Mouse (Mus musculus): ENCODE data around the gene Med16. TPM values are rescaled to one million over a fixed set of nuclear protein-coding genes. Genes with fewer than 3 reads are reported as not detected.
A peak's percentile ranks its signal among the peaks of the same experiment; 100 is the strongest.

The Med16 gene
- polyA plus RNA-seq, 1 experiment, result 57.1 TPM

DNA sequence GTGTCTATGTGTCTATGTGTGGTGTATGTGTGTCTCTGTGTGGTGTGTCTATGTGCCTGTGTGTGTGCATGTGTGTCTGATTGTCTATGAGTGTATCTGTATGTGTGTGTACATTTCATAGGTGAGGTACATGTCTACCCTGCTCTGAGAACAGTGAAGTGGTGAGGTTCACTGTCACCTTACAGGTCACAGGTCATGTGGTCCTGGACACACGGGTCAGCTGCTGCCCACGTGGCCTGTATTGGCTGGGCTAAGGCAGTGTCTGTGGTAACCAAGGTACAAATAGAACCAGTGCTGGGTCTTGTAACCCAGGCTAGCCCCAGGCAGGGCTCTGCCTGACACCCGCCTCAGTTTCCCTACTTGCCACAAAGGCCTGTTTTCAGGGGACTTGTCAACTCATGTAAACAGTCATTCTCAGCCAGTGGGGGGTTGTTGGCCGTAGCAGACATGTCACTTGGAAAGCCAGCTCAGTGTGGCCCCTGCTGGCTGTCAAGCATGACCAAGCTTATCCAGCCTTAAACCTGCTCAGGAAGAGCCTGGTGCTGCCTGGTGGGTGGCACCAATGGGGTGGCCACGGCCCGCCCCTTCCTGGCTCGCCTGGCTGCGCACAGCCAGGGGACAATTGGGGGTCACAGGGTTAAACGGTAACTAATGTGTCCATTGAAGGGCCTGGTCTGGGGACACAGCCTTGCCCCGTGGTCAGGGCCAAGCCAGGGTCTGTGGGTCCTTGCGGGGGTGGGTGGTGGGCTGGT, 29.2 kb upstream of the Med16 start:
- TF ChIP-seq CTCF (conservative IDR thresholded peaks at IDR 0.05; ENCODE audit: insufficient read depth, insufficient read length, low read depth, low read length), result no peak
- no peak for TF ChIP-seq POLR2A (IDR thresholded peaks at IDR 0.05; ENCODE audit: low read depth, low read length)
- no peak overlapping the region for H3K4me3 ChIP-seq (ENCODE audit: insufficient read depth, low read depth, low read length)
- WGBS, result 41% methylated on average over 11 of the region's 11 CpGs
- H3K36me3 ChIP-seq (ENCODE audit: control insufficient read depth, insufficient read depth, low read length), result no peaks in the 10 kb centered on the region
- no peaks in the 10 kb centered on the region for H3K27me3 ChIP-seq (replicated peaks; ENCODE audit: control insufficient read depth, insufficient read depth, low read length)
- DNase-seq, result peak; percentile 79
- H3K4me1 ChIP-seq (ENCODE audit: control insufficient read depth, insufficient read depth, low read length), result peaks cover 62% of the 10 kb centered on the region
- H3K27ac ChIP-seq (ENCODE audit: insufficient read depth, low read depth, low read length), result peak overlapping the region; percentile 52; the same call in 1 of the 2 replicates

- H3K36me3 ChIP-seq (ENCODE audit: control insufficient read depth, insufficient read depth, low read length), result no peaks in the 10 kb centered on the region
- H3K27ac ChIP-seq (ENCODE audit: insufficient read depth, low read depth, low read length), result peak overlapping the region; percentile 76
- H3K4me3 ChIP-seq (ENCODE audit: insufficient read depth, low read depth, low read length), result no peak overlapping the region
- peak; percentile 89 for DNase-seq
- H3K4me1 ChIP-seq (ENCODE audit: control insufficient read depth, insufficient read depth, low read length), result peaks cover 62% of the 10 kb centered on the region
- WGBS, result 12% methylated on average over 27 of the region's 27 CpGs
- TF ChIP-seq POLR2A (IDR thresholded peaks at IDR 0.05; ENCODE audit: low read depth, low read length) (no peak), CTCF (conservative IDR thresholded peaks at IDR 0.05; ENCODE audit: insufficient read depth, insufficient read length, low read depth, low read length) (no peak)
- no peaks in the 10 kb centered on the region for H3K27me3 ChIP-seq (replicated peaks; ENCODE audit: control insufficient read depth, insufficient read depth, low read length)
These were observed 28.3 kb upstream of the Med16 start for GRCm38 (mm10) chr10:79936911-79937441.

DNA sequence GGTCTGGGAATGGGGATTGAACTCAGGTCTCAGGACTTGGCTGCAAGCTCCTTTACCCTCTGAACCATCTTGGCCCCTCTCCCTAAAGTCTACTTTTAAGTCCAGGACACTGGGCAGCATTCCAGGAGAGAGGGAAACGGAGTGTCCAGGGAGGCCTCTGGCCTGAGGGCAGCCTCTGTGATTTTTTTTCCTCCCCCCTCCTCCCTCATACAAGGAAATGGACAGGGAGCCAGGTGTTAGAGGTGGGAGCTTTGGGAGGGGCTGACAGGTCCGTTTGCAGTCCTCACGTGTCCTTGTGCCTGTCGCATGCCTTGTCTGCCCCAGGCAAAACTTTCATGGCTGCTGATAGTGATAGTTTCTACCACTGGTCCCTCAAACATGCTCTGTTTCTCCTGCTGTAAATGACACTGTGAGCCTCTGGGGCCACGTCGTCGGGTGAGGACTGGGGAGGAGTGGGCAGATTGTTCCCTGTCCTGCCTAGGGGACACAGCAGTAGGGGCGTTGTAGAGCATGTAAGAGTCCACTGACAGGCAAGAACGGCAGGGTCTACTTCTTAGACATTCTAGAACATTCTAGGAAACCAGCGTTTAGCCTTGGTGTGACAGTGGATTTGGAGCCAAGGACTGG, 27.7 kb upstream of the Med16 start:
- Histone ChIP-seq H3K27me3 (replicated peaks; ENCODE audit: control insufficient read depth, insufficient read depth, low read length) (no peaks in the 10 kb centered on the region), H3K36me3 (ENCODE audit: control insufficient read depth, insufficient read depth, low read length) (no peaks in the 10 kb centered on the region), H3K4me3 (ENCODE audit: insufficient read depth, low read depth, low read length) (no peak overlapping the region), H3K27ac (ENCODE audit: insufficient read depth, low read depth, low read length) (peak overlapping the region; percentile 76), H3K4me1 (ENCODE audit: control insufficient read depth, insufficient read depth, low read length) (peaks cover 62% of the 10 kb centered on the region)
- peak; percentile 91 for DNase-seq
- 8% methylated on average over 10 of the region's 10 CpGs for WGBS
- TF ChIP-seq POLR2A (IDR thresholded peaks at IDR 0.05; ENCODE audit: low read depth, low read length) (no peak), CTCF (conservative IDR thresholded peaks at IDR 0.05; ENCODE audit: insufficient read depth, insufficient read length, low read depth, low read length) (no peak)

DNA sequence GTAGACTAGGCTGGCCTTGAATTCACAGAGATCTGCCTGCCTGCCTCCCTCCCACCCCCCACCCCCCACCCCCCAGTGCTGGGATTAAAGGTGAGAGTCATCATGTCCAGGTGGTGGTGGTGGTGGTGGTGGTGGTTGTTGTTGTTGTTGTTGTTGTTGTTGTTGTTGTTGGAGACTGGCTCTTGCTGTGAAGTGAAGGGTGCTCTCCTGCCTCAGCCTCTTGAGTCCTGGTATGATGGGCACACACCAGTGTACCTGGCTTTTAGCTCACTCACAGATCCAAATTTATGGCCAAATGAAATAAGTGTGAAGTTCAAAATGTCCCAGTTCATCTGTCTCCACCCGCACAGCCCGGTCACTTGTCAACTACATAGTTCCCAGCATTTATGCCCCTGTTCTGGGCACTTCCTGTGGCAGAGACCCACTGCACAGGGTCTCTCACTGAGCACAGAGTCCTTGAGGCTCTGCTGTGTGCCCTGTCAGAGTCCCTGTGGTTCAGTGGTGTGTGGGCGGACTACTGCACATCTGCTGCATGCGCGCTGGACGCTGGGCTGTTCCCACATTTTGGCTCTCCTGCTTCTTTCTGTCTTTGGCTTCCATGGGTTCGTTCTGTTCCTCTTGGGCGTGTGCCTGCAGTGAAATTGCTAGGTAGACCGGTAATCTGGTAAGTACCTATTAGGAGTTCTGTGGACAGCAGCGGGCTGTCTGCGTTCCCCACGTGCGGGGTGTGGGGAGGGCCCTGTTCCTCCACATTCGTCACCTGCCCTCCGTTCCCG, 26.3 kb upstream of the Med16 start:
- no peaks in the 10 kb centered on the region for H3K36me3 ChIP-seq (ENCODE audit: control insufficient read depth, insufficient read depth, low read length)
- no peak for DNase-seq

DNA sequence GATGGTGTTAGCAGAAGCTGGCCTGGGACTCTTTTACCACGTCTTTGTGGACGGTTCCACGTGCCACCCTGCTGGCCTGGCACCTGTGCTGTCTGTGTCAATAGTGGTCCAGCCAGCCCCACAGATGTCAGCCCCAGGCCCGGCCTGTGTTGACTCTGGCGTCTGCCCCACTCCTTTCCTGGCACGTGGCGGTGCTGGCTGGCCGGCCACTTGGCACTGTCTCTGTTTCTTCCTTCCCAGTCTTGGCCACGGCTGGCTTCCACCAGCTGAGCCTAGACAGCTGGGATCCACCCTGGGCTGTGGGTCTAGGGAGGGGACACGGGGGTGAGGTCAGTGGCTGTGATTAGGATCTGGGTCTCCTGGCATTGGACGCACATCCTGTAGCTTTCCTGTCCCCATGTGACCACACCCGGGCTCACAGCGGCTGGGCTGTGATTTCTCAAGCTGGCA, 25.6 kb upstream of the Med16 start:
- Histone ChIP-seq H3K4me1 (ENCODE audit: control insufficient read depth, insufficient read depth, low read length) (peaks cover 51% of the 10 kb centered on the region), H3K4me3 (ENCODE audit: insufficient read depth, low read depth, low read length) (no peak overlapping the region), H3K27me3 (replicated peaks; ENCODE audit: control insufficient read depth, insufficient read depth, low read length) (no peaks in the 10 kb centered on the region), H3K36me3 (ENCODE audit: control insufficient read depth, insufficient read depth, low read length) (no peaks in the 10 kb centered on the region), H3K27ac (ENCODE audit: insufficient read depth, low read depth, low read length) (peak overlapping the region; percentile 18; the same call in 1 of the 2 replicates)
- DNase-seq, result peak; percentile 96
- TF ChIP-seq POLR2A (IDR thresholded peaks at IDR 0.05; ENCODE audit: low read depth, low read length) (no peak), CTCF (conservative IDR thresholded peaks at IDR 0.05; ENCODE audit: insufficient read depth, insufficient read length, low read depth, low read length) (no peak)
- 14% methylated on average over 13 of the region's 13 CpGs for WGBS

More for the DNA sequence above, 26.3 kb upstream of the Med16 start:
- H3K4me3 ChIP-seq (ENCODE audit: insufficient read depth, low read depth, low read length), result no peak overlapping the region
- TF ChIP-seq POLR2A (IDR thresholded peaks at IDR 0.05; ENCODE audit: low read depth, low read length), result no peak
- no peak for TF ChIP-seq CTCF (conservative IDR thresholded peaks at IDR 0.05; ENCODE audit: insufficient read depth, insufficient read length, low read depth, low read length)
- H3K27me3 ChIP-seq (replicated peaks; ENCODE audit: control insufficient read depth, insufficient read depth, low read length), result no peaks in the 10 kb centered on the region
- peaks cover 56% of the 10 kb centered on the region for H3K4me1 ChIP-seq (ENCODE audit: control insufficient read depth, insufficient read depth, low read length)
- 81% methylated on average over 16 of the region's 16 CpGs for WGBS
- no peak overlapping the region for H3K27ac ChIP-seq (ENCODE audit: insufficient read depth, low read depth, low read length)

- H3K27ac ChIP-seq (ENCODE audit: insufficient read depth, low read depth, low read length), result peak overlapping the region; percentile 18; the same call in 1 of the 2 replicates
- no peak for TF ChIP-seq CTCF (conservative IDR thresholded peaks at IDR 0.05; ENCODE audit: insufficient read depth, insufficient read length, low read depth, low read length)
- no peak for TF ChIP-seq POLR2A (IDR thresholded peaks at IDR 0.05; ENCODE audit: low read depth, low read length)
- peaks cover 46% of the 10 kb centered on the region for H3K4me1 ChIP-seq (ENCODE audit: control insufficient read depth, insufficient read depth, low read length)
- no peak overlapping the region for H3K4me3 ChIP-seq (ENCODE audit: insufficient read depth, low read depth, low read length)
- H3K27me3 ChIP-seq (replicated peaks; ENCODE audit: control insufficient read depth, insufficient read depth, low read length), result no peaks in the 10 kb centered on the region
- no peaks in the 10 kb centered on the region for H3K36me3 ChIP-seq (ENCODE audit: control insufficient read depth, insufficient read depth, low read length)
- no peak for DNase-seq
- 47% methylated on average over 6 of the region's 6 CpGs for WGBS
These were observed 25.1 kb upstream of the Med16 start for GRCm38 (mm10) chr10:79933861-79934260.

Measured in kidney, adult 2 months (tissue).